8 mouse cellular contexts compared by ENCODE assay signal in the genomic region with DNA sequence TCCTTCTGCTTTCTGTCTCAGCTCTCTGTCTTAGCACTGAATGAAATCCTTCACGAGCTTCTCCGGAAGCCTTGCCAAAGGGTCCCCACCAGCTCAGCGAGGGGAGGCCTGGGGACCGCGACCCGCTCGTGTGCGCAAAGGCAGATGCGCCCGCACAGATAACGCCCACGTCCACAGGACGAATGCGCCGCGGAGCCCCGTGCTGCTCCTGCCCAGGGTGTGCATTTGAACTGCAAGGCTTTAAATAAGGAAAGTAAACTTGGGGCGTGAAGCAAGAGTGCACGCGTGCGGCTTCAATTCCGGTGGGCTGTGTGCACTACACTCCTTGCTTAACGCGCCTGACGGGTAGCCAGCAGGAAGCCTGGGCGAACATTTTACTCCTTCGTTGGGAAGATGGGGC. TPM values are rescaled to one million over a fixed set of nuclear protein-coding genes. Genes with fewer than 3 reads are reported as not detected.
A peak's percentile ranks its signal among the peaks of the same experiment; 100 is the strongest.
DNase-seq lines count a peak whose midpoint lies in the region; ATAC-seq and TF ChIP-seq lines count a peak whose summit lies in the region.

No protein-coding gene starts in this region.

- peak overlapping the region; percentile 22; the same call in 1 of the 2 replicates for H3K4me3 ChIP-seq in kidney, adult 2 months (ENCODE audit: insufficient read depth, low read depth, low read length)
- H3K4me3 ChIP-seq in hindbrain, embryonic 11.5 days (ENCODE audit: low read depth, low read length), result peak overlapping the region; percentile 65; the same call in 1 of the 2 replicates

- no peak for TF ChIP-seq CTCF in kidney, adult 2 months (conservative IDR thresholded peaks at IDR 0.05; ENCODE audit: insufficient read depth, insufficient read length, low read depth, low read length)

- peaks cover 7% of the 10 kb centered on the region for H3K27me3 ChIP-seq in kidney, adult 2 months (replicated peaks; ENCODE audit: control insufficient read depth, insufficient read depth, low read length)
- H3K27me3 ChIP-seq in hindbrain, embryonic 11.5 days (ENCODE audit: control insufficient read depth, insufficient read depth, low read length), result peaks cover 23% of the 10 kb centered on the region

- peak overlapping the region; percentile 94 for H3K4me2 ChIP-seq in hindbrain, embryonic 11.5 days (replicated peaks; ENCODE audit: low read depth, low read length)

- ATAC-seq in common myeloid progenitor, adult 5-6 weeks (replicated peaks; ENCODE audit: low read depth, poor library complexity, severe bottlenecking), result peak; percentile 16; the same call in 1 of the 2 replicates
- no peak for ATAC-seq in hindbrain, embryonic 11.5 days (ENCODE audit: low FRiP score)
- 0 out of 2 replicates have a peak, but pooled peaks have one; percentile 13 for ATAC-seq in megakaryocyte, adult 5-6 weeks (ENCODE audit: poor library complexity, severe bottlenecking)

- 2% methylated on average over 27 of the region's 27 CpGs for WGBS in kidney, adult 2 months
- WGBS in hindbrain, embryonic 11.5 days, result under 1% methylated on average over 27 of the region's 27 CpGs

- no peaks in the 10 kb centered on the region for H3K4me1 ChIP-seq in kidney, adult 2 months (ENCODE audit: control insufficient read depth, insufficient read depth, low read length)
- peaks cover 7% of the 10 kb centered on the region for H3K4me1 ChIP-seq in hindbrain, embryonic 11.5 days (replicated peaks; ENCODE audit: control insufficient read depth, insufficient read depth, low read length)

- DNase-seq in kidney, adult 2 months, result peak; percentile 21
- DNase-seq in kidney, adult 8-10 months, result no peak
- DNase-seq in hindbrain, embryonic 11.5 days (ENCODE audit: low spot score), result peak; percentile 63
- peak; percentile 30 for DNase-seq in thymus, postnatal 25 days
- no peak for DNase-seq in lung, postnatal 10 days
- DNase-seq in layer of hippocampus, adult 18-20 months (ENCODE audit: low spot score in 2 of 2), result no peak

- H3K9ac ChIP-seq in hindbrain, embryonic 11.5 days (ENCODE audit: low read depth, low read length), result no peak overlapping the region

- no peak for TF ChIP-seq POLR2A in kidney, adult 2 months (IDR thresholded peaks at IDR 0.05; ENCODE audit: low read depth, low read length)

- H3K27ac ChIP-seq in kidney, adult 2 months (ENCODE audit: insufficient read depth, low read depth, low read length), result no peak overlapping the region
- no peak overlapping the region for H3K27ac ChIP-seq in hindbrain, embryonic 11.5 days (ENCODE audit: low read depth, low read length)

- H3K9me3 ChIP-seq in hindbrain, embryonic 11.5 days (ENCODE audit: control insufficient read depth, low read length), result no peaks in the 10 kb centered on the region

- H3K36me3 ChIP-seq in kidney, adult 2 months (ENCODE audit: control insufficient read depth, insufficient read depth, low read length), result no peaks in the 10 kb centered on the region
- H3K36me3 ChIP-seq in hindbrain, embryonic 11.5 days (ENCODE audit: control insufficient read depth, insufficient read depth, low read length), result no peaks in the 10 kb centered on the region

RNA-seq across cellular contexts. Expression of a gene that starts 1.5 kb away (rescaled TPM):
- 3.6 and 7.5 TPM in 2 replicates for polyA plus RNA-seq in kidney, adult 2 months (2012; rRNA removed)
- total RNA-seq in common myeloid progenitor, adult 5-6 weeks (2017), result 0.44 and 11.7 TPM in 2 replicates
- polyA plus RNA-seq in hindbrain, embryonic 11.5 days (2014; fragmentation: Nextera tagmentation; extraction: Ambion mirVana), result 15.1 and 16.6 TPM in 2 replicates
- total RNA-seq in megakaryocyte, adult 5-6 weeks (2015), result 3.1 and 3.7 TPM in 2 replicates
- total RNA-seq in megakaryocyte, adult 5-6 weeks (2017), result 2.4 and 2.9 TPM in 2 replicates
- 1 to 10 TPM in 1 of 2 experiments, not detected in 1; 1.5 TPM for total RNA-seq in layer of hippocampus, adult 18-20 months (2021)

RNA-seq across cellular contexts. Expression of a gene that starts 7.8 kb away (rescaled TPM):
- 0.16 and 0.22 TPM in 2 replicates for polyA plus RNA-seq in kidney, adult 2 months (2012; rRNA removed)
- total RNA-seq in common myeloid progenitor, adult 5-6 weeks (2017), result not detected in 2 replicates
- polyA plus RNA-seq in hindbrain, embryonic 11.5 days (2014; fragmentation: Nextera tagmentation; extraction: Ambion mirVana), result 10.7 and 11.7 TPM in 2 replicates
- total RNA-seq in megakaryocyte, adult 5-6 weeks (2015), result 3.7 and 3.9 TPM in 2 replicates
- 1.3 and 7.2 TPM in 2 replicates for total RNA-seq in megakaryocyte, adult 5-6 weeks (2017)
- not detected for total RNA-seq in layer of hippocampus, adult 18-20 months (2021)

RNA-seq across cellular contexts. Expression of a gene that starts 7.8 kb away (rescaled TPM):
- polyA plus RNA-seq in kidney, adult 2 months (2012; rRNA removed), result 0.16 and 0.25 TPM in 2 replicates
- total RNA-seq in common myeloid progenitor, adult 5-6 weeks (2017), result not detected in 2 replicates
- polyA plus RNA-seq in hindbrain, embryonic 11.5 days (2014; fragmentation: Nextera tagmentation; extraction: Ambion mirVana), result 1.7 and 2.9 TPM in 2 replicates
- not detected in 2 replicates for total RNA-seq in megakaryocyte, adult 5-6 weeks (2015)
- not detected in 2 replicates for total RNA-seq in megakaryocyte, adult 5-6 weeks (2017)
- total RNA-seq in layer of hippocampus, adult 18-20 months (2021), result not detected

Comparison
In these comparisons a context has a peak if more than half of its experiments do, and no peak if none do; other contexts are left out.
1. DNase-seq: peak in kidney, adult 2 months (single experiment), hindbrain, embryonic 11.5 days (single experiment) and thymus, postnatal 25 days (single experiment); none in kidney, adult 8-10 months (0 of 2), lung, postnatal 10 days (single experiment) and layer of hippocampus, adult 18-20 months (0 of 2).